Mouse (Mus musculus) T-helper 2 cell (primary cell): ENCODE measurements around the gene S100a16.

Source experiments
- in situ Hi-C: fragments of 300-600 bp; cut with MboI, MseI; formaldehyde crosslinking; loops from one replicate; pipeline ENCODE4 v1.15.1; 2025; ENCODE audit warnings: high pct_unique_total_duplicates

The S100a16 gene

DNA sequence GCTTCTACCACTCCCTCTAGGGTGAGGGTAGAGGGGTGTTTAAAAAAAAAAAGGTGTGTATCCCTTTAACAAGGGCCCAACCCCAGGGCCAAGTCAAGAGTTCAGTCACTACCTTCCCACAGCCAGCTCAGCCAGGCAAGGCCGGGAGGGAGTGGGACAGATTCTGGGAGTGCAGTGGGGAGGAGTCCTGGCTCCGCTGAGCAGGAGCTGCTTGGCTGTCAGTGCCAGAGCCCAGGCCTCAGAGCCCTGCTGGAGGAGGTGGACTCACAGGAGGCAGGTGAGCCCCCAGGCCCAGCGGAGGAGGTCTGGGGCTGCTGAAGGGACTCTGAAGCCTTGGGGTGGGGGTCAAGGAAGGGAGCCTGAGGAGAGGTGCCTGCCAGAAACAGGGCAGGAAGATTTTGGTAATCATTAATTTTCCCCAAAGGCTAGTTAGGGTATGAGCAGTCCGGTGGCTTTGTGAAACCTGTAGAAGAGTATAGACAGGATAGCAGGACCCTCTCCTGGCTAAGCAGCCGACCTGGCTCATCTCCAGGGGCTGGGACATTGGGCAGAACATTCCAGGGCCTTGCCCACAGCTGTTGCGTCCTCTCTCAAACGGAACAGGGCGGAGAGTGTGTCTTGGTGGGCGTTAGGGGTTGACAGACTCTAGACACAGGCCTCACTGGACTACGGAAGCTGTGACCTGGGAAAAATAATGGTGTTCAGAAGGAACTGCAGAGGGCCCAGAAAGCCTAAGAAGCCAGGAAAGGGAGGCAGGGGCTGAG lies at the start of gene S100a16:
TSS of gene S100a16 (plus strand) at position 114 of the 764 bp plus-strand sequence.
- in situ Hi-C loops, result no loop called here

DNA sequence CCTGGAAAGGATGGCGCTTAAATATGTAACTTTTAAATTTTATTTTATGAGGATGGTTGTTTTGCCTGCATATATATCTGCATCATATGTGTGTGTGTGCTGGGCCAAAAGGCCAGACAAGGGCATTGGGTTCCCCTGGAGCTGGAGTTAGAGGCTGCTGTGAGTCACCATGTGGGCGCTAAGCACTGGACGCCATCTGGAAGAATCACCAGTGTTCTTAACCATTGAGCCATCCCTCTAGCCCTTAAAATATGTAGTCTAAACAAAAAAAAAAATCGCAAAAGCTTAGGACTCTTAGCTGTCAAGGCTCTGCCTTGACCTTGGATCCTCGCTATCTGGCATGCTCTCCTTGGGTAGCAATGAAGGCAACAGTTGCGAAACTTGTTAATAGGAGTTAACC lies 48.5 kb upstream of the S100a16 start:
- in situ Hi-C loops, result no loop called here

DNA sequence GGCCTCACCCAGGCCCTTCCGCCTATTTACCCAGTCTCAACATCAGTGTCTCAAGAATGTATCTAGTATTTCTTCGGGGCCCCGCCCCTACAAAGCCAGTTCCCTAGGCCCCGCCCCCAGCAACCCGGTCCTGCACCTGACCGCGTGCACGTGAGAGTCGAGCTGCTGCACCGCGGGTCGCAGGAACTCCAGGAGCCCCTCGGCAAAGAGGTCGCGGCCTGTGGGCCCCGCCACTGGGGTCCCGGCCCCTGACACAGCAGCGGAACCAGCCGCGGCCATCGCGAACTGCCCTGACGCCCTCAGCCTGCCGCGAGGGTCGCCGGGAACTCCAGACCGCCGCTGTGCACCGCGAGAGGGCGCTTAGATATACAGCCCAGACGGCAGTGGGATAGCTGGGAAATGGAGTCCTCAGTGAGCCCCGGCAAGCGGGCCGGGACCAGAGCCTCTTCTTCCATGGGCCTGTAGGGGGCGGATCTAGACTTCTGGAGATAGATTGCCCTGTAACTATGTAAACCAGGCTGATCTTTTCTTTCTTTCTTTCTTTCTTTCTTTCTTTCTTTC lies 46.3 kb upstream of the S100a16 start, which contains the start of gene Snapin:
TSS of gene Snapin (minus strand) at position 338 of the 561 bp plus-strand sequence.
- in situ Hi-C loops, result no loop called here

DNA sequence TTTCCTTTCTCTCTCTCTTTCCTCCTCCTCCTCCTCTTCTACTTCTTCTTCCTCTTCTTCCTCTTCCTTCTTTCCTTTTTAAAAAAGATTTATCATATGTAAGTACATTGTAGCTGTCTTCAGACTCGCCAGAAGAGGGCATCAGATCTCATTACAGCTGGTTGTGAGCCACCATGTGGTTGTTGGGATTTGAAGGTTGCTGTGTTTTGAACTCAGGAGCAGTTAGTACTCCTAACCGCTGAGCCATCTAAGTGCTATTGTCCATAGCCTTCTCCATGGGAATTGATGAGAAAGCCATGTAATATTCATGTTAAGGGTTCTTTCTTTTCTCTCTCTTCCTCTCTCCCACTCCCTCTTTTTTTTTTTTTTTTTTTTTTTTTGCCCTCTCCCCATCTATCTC lies 45.7 kb upstream of the S100a16 start:
- in situ Hi-C loops, result no loop called here

DNA sequence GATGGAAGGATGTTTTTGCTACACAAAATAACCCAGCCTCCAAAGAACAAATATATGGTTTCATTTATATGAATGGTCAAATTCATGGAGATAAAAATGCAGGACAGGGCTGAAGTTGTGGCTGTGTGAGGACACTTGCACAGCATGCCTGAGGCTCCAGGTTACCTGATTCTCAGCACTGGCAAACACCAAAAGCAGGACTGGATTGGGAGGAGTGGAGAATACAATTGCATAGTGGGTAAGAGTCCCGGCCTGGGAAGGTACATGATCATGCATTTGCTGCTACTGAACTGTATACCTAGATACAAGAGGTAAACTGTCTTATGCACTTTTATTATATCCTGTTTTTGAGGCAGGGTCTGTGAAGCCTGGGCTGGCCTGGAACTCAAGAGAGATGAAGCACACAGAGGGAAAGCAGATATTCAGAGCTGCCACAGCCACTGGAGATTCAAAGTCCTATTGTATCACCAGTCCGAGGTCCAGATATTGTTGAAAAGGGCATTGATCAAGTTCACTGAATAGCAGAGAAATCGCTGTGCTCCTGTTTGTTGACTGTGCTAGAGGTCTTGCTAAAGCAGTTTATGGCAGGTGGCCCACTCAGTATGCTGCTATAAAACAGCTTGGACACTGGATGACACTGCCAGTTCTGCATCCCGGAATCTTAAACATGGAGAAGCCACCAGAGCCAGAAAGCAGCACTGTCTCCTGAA lies 43.1 kb upstream of the S100a16 start:
- in situ Hi-C loops, result no loop called here

DNA sequence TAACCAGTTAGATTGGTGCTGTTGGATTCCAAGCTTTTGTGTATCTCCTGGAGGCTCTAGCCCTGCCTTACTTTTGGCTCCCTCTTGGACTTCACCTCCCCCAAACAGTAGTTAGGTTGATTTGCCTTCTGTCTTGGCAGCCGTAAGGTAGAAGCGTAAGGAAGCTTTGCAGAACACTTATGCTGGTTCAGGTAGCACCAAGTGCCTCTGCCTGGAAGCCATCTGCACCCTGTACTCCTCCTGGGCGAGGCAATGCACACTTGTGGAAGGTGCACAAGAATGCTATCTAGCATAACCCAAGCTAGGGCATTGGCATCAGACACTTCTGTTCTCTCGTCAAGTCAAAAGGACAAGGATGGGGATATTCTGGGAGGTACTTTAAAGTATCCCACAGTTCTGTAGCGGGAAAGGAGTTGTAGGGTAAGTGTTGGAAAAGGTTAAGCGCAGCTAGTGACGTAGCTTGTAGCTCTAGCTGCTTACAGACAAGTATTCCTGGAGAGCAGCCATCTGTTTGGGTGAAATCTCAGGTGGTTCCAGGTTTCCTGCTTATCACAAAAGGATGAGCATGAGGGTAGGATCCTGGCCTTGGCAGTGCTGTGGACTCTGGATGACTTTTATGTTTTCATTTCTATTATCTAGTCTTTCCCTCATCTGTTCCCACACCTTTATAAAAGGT lies 41.1 kb upstream of the S100a16 start:
- in situ Hi-C loops, result no loop called here

DNA sequence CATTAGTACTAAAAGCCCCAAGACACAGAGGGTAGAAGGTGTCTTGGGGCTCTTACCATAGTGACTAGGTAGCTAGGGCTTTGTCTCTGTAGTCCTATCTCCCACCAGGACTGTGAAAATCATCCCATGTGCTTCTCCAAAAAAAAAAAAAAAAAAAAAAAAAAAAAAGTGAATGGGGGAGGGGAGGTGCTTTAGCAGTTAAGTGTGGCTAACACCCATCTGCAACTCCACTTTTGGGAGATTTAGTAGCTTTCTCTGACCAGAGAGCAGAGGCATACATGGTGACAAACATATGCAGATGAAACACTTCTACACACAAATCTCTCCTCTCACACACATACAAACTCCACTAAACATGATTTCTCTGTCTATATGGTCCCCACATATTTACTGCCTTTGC lies 39.5 kb upstream of the S100a16 start:
- in situ Hi-C loops, result no loop called here

DNA sequence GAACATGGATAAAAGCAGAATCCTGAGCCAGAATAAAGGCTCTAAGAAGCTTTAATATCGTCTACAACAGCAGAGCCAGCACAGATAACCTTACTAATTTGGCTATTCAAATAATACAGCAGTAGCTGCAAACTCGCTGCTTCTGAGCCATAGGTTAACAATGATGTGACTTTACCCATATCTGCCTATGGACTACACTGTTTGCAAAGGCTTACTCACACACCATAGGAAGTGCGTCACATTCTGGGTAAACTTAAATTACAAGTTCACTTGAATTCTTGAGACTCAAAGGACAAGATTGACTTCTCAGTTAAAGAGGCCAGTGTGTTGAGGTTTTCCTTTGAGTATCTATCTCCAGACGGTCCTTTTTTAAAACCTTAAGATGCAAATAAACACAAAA lies 33.6 kb upstream of the S100a16 start:
- in situ Hi-C loops, result loop anchor here (10.0 kb wide), 1 partner anchor 1149 kb away; no protein-coding TSS in a partner anchor

DNA sequence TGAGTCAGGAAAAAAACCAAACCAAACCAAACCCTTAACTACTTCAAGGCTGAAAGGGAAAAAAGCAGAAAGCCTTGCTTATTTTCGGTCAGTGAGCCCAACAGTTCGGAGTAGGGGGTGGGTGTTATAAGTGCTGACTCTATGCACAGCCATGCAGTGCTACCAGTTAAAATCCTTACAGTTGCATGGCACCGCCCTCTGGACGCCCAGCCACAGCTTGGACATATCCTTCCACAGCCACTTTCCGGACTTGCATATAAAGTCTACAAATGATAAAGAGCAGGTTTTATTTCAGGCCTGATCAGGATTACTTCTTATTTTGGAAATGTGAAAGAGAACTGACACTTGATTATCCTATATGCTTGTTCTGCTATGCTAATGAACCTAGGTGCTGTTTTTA lies 31.8 kb upstream of the S100a16 start:
- in situ Hi-C loops, result loop anchor here (10.0 kb wide), 1 partner anchor 1150 kb away; no protein-coding TSS in a partner anchor

DNA sequence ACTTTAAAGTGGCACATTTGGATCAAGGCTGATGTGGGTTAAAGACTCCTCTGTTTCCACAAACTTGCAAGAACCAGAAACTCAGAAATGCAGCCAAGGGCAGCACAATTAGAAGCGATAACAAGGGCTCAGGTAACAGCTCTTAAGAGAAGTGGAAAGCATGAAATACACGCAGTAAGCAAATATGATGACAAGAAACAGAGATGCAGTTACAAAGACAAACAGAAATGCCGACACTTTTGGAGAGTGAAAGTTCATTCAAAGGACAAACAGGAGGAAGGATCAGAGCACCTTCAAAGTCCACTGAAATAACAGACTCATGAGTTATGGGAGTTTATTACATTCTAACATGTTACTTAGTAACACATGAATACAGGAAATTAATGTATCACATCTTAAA lies 30.7 kb upstream of the S100a16 start:
- in situ Hi-C loops, result loop anchor here (10.0 kb wide), 1 partner anchor 1152 kb away; no protein-coding TSS in a partner anchor

DNA sequence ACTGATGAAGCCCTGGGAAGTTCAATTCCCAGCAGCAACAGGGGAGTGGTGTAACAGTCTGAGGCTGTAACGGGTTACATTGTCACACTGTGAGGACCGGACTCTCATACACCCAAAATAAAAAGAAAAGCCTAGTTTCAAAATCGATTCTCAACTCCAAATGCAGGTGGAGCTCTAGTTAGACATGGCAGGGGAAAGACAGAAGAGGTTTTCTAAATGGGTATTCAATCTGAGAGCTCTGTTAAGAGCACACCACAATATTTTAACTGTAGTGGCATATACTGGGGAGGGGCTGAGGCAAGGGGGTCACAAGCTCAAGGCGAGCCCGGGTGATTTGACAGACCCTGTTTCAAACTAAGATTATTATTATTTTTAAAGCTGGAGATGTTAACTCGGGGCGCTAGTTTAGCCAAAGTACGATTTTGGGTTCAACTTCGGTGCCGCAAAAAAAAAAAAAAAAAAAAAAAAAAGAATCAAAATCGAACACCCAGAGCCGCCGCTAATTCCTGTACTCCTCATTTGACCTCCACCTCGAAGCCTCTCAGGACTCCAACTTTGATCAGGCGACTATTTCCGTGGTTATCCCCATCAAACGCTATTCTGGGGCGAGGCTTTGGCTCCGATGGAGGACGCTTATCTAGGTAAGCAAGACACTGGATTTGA lies 28.6 kb upstream of the S100a16 start:
- in situ Hi-C loops, result loop anchor here (10.0 kb wide), 1 partner anchor 1154 kb away; no protein-coding TSS in a partner anchor

DNA sequence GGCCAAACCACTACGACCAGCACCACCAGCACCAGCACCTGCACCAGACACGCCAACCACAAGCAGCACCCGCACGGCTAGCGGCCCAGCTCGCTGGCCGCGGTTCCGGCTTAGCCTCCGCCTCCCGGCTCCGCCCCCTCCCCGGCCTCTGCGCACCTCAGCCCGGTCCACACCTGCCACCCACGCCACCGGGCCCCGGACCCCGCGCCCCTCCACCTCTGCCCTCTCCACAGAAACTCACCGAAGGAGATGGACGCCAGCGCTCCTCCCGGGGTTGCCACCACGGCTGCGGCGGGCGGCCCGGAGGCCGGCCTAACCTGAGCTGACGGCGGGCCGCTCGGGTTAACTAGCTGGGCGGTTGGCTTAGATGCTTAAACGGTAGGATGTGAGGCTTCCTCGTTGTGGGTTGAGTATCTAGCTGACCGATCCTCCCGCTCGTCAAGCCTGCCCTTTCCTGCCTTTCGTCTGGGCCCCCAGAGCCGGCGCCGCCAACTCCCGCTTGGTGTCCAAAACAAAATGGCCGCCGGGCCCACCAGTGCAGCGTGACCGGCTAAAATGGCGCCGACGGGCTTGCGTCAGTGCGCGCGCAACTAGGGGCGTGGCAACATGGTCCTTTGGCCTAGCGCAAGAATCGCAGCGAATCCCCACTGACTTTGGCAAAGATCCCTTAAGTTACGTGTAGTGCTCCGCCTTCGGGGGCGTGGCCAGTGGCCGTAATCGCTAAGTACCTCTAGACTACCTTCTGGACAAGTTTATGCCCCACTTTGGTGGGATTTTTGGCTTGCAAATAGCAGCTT lies 27.9 kb upstream of the S100a16 start, which contains the start of gene Chtop:
TSS of gene Chtop (minus strand) at position 549 of the 797 bp plus-strand sequence.
- in situ Hi-C loops, result loop anchor here (10.0 kb wide), 1 partner anchor 1154 kb away; no protein-coding TSS in a partner anchor

DNA sequence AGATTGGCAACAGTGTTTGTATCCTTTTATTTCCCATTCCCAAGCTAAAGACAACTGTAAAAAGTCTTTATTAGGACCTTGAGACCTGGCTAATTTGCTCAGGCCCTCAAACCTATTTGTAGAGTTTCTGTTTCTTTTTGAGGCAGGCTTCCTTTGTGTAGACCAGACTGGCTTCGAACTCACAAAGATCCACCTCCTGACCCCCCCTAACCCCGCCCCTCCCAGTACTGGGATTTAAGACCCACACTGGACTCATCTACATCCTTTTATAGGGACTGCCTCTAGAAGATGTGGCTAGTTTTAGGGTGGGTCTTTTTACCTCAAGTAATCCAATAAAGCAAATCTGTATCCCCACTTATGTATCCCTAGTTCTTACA lies 27.3 kb upstream of the S100a16 start:
- in situ Hi-C loops, result loop anchor here (10.0 kb wide), 1 partner anchor 1155 kb away; no protein-coding TSS in a partner anchor

DNA sequence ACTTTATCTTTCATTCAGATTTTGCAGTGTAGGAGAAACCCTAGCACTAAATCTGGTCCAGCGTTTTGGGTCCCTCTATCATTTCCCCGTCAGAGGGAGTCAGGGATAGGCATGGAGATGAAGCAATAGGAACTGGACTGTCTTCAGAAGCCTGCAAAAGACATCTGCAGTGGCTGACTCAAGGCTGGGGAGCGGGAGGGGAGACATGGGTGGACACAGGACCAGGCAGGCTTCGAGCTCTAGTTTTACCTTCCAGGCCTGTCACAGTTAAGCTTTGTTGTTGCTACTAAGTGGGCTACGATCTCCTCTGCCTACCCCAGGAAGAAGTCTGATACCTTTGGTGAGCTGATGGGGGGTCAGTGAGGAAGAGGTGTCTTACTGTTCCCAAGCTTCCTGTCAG lies 24.8 kb upstream of the S100a16 start:
- in situ Hi-C loops, result no loop called here

DNA sequence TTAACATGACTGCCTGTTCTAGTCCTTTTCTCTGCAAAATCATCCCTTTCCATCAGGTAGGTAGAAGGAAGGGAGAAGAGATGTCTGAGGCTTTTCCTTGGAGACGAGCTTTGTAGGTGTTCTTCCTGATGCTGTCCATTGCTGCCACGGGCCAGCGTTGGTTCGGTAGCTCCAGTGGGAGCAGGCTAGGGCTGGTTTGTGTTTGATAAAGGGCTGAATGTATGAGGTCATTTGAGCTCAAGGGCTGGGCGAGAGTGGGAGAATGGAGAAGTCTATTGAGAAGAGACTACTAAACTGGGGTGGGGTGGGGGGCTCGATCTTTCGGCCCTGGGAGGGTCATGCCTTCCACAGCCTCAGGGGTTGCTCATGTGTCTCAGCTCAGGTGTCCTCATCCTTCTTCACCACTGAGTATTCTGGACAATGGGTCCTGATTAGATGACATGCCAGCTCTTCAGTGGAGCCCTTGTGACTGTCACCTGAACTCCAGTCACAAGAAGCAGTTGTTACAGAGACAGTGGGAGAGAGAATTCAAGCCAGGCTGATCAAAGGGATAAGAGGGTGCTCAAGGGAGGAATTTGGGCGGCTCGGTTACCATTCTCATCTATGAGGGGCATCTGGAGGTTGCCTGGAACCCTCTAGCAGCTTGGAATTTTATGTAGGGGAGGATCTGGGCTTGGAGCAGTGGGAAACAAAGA lies 24.0 kb upstream of the S100a16 start:
- in situ Hi-C loops, result no loop called here

DNA sequence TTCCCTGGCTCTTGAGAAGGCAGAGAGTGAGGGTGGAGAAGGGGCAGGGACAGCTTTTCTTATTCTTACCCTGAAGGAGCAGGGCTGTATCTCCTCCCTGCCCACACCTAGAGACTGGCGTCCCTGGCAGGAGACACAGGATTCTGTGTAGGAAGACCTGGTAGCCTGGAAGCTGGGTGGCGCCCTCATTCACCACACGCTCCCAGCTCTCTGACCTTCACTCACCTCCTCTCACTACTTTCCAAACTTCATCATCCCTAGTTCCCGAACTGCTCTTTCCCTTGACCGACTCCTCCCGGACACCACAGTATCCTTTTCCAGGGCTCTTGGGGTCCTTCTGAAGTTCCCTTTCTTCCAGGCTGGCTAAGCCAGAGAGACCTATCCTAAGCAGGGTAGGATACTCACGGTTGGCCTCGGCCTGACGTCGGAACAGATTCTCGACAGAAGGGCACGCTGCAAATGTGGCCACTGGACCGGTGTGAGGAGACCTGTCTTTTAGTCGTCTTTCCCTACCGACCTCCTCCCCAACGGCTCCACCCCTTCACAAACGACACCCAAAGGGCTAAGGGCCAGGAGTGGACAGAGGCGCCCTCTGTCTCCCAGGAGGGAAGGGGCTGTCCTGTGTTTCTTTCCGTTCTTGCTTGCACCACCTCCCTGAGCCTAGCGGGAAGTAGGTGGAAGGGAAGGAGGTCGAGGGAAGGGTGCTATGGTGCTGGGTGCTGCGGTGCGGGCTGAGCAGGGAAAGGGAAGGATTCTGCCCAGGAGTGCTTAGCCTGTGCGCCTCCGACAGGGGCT lies 23.1 kb upstream of the S100a16 start, which contains the start of the genes S100a1 and S100a13:
TSS of gene S100a1 (minus strand) at position 597 of the 795 bp plus-strand sequence.
TSS of gene S100a13 (plus strand) at position 640 of the 795 bp plus-strand sequence.
- in situ Hi-C loops, result no loop called here

DNA sequence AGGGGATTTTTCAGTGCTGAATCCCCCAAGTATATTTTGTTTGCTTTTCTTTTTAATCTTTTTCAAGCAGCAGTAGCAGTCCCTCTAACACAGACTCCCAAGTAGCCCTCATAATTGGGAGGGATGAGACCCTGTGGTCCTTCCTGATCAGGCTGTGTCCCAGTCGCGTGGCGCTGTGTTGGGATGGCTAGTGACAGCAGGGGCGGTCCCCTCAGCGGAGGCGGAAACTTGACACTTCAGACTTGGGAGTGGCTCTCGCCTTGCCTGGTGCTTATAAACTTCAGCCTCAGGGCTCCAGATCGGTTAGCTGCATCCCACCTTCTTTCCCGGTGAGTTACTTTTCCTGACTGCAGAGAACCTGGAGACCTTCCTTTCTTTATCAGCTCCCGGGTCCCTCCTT lies 22.4 kb upstream of the S100a16 start:
- in situ Hi-C loops, result loop anchor here (5.0 kb wide), 1 partner anchor 88 kb away; the partner anchor contains the start of genes Gm42674 and S100a4

DNA sequence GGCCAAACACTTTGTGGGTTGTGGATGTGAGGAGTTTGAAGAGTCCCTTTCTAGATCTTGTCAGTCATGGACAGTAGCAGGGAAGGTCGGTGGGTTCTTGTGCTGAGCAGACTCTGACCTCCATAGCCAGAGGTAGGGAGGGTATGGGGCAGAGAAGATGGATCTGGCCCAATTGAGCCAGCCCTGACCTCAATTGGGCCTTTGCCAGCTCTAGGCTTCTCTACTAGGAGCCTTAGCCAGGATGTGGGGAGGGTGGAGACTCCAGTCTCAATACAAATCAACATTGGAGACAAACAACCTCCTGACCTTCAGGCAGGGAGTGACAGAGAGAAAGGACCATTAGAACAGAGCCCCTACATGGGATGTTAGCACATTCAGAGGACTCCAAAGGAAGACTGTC lies 21.8 kb upstream of the S100a16 start:
- in situ Hi-C loops, result loop anchor here (5.0 kb wide), 1 partner anchor 87 kb away; the partner anchor contains the start of genes Gm42674 and S100a4
